Mouse (Mus musculus): ENCODE data around the gene Auts2.

DNA sequence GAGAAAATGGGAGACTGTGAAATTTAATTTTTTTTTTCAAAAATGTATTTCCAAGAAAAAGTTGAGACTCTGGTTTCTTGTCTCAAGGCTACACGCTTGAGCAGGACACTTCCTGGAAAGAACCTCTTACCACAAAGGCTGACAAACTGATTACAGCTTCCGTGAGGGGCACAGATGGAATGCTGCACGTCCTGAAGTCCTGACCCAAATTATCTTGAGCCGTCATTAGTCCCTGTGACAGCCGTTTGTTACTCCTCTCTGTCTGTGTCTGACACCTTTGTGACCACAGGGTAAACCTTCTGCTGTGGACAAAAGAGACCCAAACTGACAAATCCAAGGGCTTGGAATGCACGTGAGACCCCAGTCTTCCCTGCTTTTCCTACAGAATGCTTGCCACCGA, 587.1 kb downstream of the Auts2 start:
- TF ChIP-seq POLR2A (IDR thresholded peaks at IDR 0.05; ENCODE audit: borderline replicate concordance, extremely low read depth, low read depth, low read length) (no peak), CTCF (IDR thresholded peaks at IDR 0.05; ENCODE audit: insufficient read depth, low read length) (no peak)

All from lung, adult 2 months (tissue).